Mouse (Mus musculus) urinary bladder, postnatal 25 days (tissue): Measurements from ENCODE around the gene Id2.

Experiments
- DNase-seq: peaks from one replicate; pipeline ENCODE4 v3.0.0; 2022; ENCODE audit warnings: low spot score

Gene Id2

GRCm38 (mm10) chr12:25083260-25084178, 13.4 kb downstream of the Id2 start:
- no peak for DNase-seq

GRCm38 (mm10) chr12:25074344-25074743, 22.6 kb downstream of the Id2 start:
- DNase-seq: no peak

GRCm38 (mm10) chr12:25073374-25073773, 23.6 kb downstream of the Id2 start:
- DNase-seq: no peak

- no peak for DNase-seq
Measured at GRCm38 (mm10) chr12:25062264-25062663, 34.7 kb downstream of the Id2 start.

GRCm38 (mm10) chr12:25060901-25061300, 36.0 kb downstream of the Id2 start:
- no peak for DNase-seq

- no peak for DNase-seq
Measured at GRCm38 (mm10) chr12:25059487-25060200, 37.3 kb downstream of the Id2 start.

- DNase-seq: no peak
Measured at GRCm38 (mm10) chr12:25054963-25055362, 42.0 kb downstream of the Id2 start.

GRCm38 (mm10) chr12:25054511-25054910, 42.4 kb downstream of the Id2 start:
- no peak for DNase-seq

GRCm38 (mm10) chr12:25049253-25049652, 47.7 kb downstream of the Id2 start:
- DNase-seq: no peak

- no peak for DNase-seq
Measured at GRCm38 (mm10) chr12:25044579-25044978, 52.4 kb downstream of the Id2 start.

- DNase-seq: no peak
Measured at GRCm38 (mm10) chr12:25044056-25044455, 52.9 kb downstream of the Id2 start.
